Mouse (Mus musculus) ES-Bruce4 (cell line): ENCODE results near the gene Rassf1.

Experiments used
- EP300 ChIP-seq: IDR thresholded peaks from 2 replicates; pipeline ENCODE4 v1.6.1; 2011; ENCODE audit warnings: low read depth, low read length; ENCODE audit not compliant: insufficient read depth
- POLR2A ChIP-seq: IDR thresholded peaks from one replicate; pipeline ENCODE4 v1.8.1; 2011; ENCODE audit warnings: low read length; ENCODE audit not compliant: insufficient read depth

- TF ChIP-seq POLR2A: no peak
- no peak for TF ChIP-seq EP300
Measured at GRCm38 (mm10) chr9:107566855-107567254, 15.5 kb downstream of the Rassf1 start.
